ENCODE assay signal across 18 mouse cellular contexts in genomic region chr16:12938563-12938962, GRCm38 (mm10).
DNase-seq lines count a peak whose midpoint lies in the region; ATAC-seq and TF ChIP-seq lines count a peak whose summit lies in the region.
"Had no signal": no experiment of that assay in that cellular context is flagged by ENCODE, and none has a peak within 500 bp of the region (broad histone marks: within the 10 kb centered on the region; RNA-seq: fewer than 3 reads in every experiment).

No protein-coding gene starts in this region.

- H3K9ac ChIP-seq in kidney, embryonic 14.5 days (ENCODE audit: low read depth, low read length) = no peak overlapping the region
- no peak overlapping the region for H3K9ac ChIP-seq in lung, postnatal 0 days (replicated peaks; ENCODE audit: low read depth)
- H3K9ac ChIP-seq in ES-E14 (ENCODE audit: insufficient read depth, low read depth, low read length, poor library complexity, severe bottlenecking) = no peak overlapping the region
- H3K9ac ChIP-seq: kidney, embryonic 15.5 days had no signal

- H3K4me2 ChIP-seq in kidney, embryonic 14.5 days (replicated peaks; ENCODE audit: low read depth, low read length) = no peak overlapping the region
- no peak overlapping the region for H3K4me2 ChIP-seq in lung, postnatal 0 days (replicated peaks; ENCODE audit: low read depth, low read length)
- H3K4me2 ChIP-seq: kidney, embryonic 15.5 days had no signal

- in situ Hi-C loops in ES-E14 (cut with MboI; ENCODE audit: low sequenced_read_pairs in 2 of 2, unreplicated experiment in 2 of 2) = no loop called here

- TF ChIP-seq EP300 in lung, postnatal 0 days (IDR thresholded peaks at IDR 0.05) = no peak

- ATAC-seq in kidney, embryonic 14.5 days (ENCODE audit: low FRiP score, low TSS enrichment) = no peak
- ATAC-seq in lung, postnatal 0 days = no peak

- no peak overlapping the region for H3K27ac ChIP-seq in kidney, adult 2 months (ENCODE audit: insufficient read depth, low read depth, low read length)
- no peak overlapping the region for H3K27ac ChIP-seq in kidney, embryonic 14.5 days (ENCODE audit: low read depth, low read length)
- H3K27ac ChIP-seq in lung, postnatal 0 days (ENCODE audit: low read length) = no peak overlapping the region
- no peak overlapping the region for H3K27ac ChIP-seq in ES-E14 (ENCODE audit: insufficient read depth, low read depth, low read length, poor library complexity, severe bottlenecking)
- no peak overlapping the region for H3K27ac ChIP-seq in cortical plate, adult 2 months (ENCODE audit: insufficient read depth, low read length)
- H3K27ac ChIP-seq: forebrain, embryonic 10.5 days; kidney, embryonic 15.5 days had no signal

- WGBS in kidney, adult 2 months = 85% methylated on average over 2 of the region's 2 CpGs
- 87% methylated on average over 2 of the region's 2 CpGs for WGBS in kidney, embryonic 14.5 days
- WGBS in lung, postnatal 0 days = 86% methylated on average over 2 of the region's 2 CpGs

- H3K4me1 ChIP-seq in kidney, adult 2 months (ENCODE audit: control insufficient read depth, insufficient read depth, low read length) = no peaks in the 10 kb centered on the region
- no peaks in the 10 kb centered on the region for H3K4me1 ChIP-seq in kidney, embryonic 14.5 days (ENCODE audit: control insufficient read depth, insufficient read depth, low read length)
- H3K4me1 ChIP-seq in lung, postnatal 0 days (ENCODE audit: insufficient read depth, low read depth, low read length) = no peaks in the 10 kb centered on the region
- no peaks in the 10 kb centered on the region for H3K4me1 ChIP-seq in ES-E14 (ENCODE audit: control insufficient read depth in 2 of 2, insufficient read depth in 2 of 2, low read length in 2 of 2, poor library complexity in 1 of 2)
- no peaks in the 10 kb centered on the region for H3K4me1 ChIP-seq in cortical plate, adult 2 months (ENCODE audit: control insufficient read depth, insufficient read depth, low read length)
- H3K4me1 ChIP-seq: forebrain, embryonic 10.5 days; kidney, embryonic 15.5 days had no signal

- no peak overlapping the region for H3K4me3 ChIP-seq in kidney, adult 2 months (ENCODE audit: insufficient read depth, low read depth, low read length)
- no peak overlapping the region for H3K4me3 ChIP-seq in kidney, embryonic 14.5 days (ENCODE audit: low read length)
- no peak overlapping the region for H3K4me3 ChIP-seq in lung, postnatal 0 days (ENCODE audit: low read depth, low read length)
- no peak overlapping the region for H3K4me3 ChIP-seq in ES-E14 (ENCODE audit: insufficient read depth in 1 of 2, low read depth in 1 of 2, low read length in 2 of 2, poor library complexity in 1 of 2, severe bottlenecking in 1 of 2)
- H3K4me3 ChIP-seq in cortical plate, adult 2 months (ENCODE audit: insufficient read depth, low read length) = no peak overlapping the region
- H3K4me3 ChIP-seq: forebrain, embryonic 10.5 days; kidney, embryonic 15.5 days had no signal

- H3K27me3 ChIP-seq in kidney, adult 2 months (replicated peaks; ENCODE audit: control insufficient read depth, insufficient read depth, low read length) = no peaks in the 10 kb centered on the region
- no peaks in the 10 kb centered on the region for H3K27me3 ChIP-seq in kidney, embryonic 14.5 days (ENCODE audit: control insufficient read depth, insufficient read depth, low read length)
- H3K27me3 ChIP-seq in lung, postnatal 0 days (replicated peaks; ENCODE audit: insufficient read depth, low read length) = no peaks in the 10 kb centered on the region
- H3K27me3 ChIP-seq: kidney, embryonic 15.5 days had no signal

- H3K36me3 ChIP-seq in kidney, adult 2 months (ENCODE audit: control insufficient read depth, insufficient read depth, low read length) = no peaks in the 10 kb centered on the region
- H3K36me3 ChIP-seq in kidney, embryonic 14.5 days (ENCODE audit: control insufficient read depth, insufficient read depth, low read length) = no peaks in the 10 kb centered on the region
- H3K36me3 ChIP-seq in lung, postnatal 0 days (ENCODE audit: insufficient read depth, low read length) = no peaks in the 10 kb centered on the region
- H3K36me3 ChIP-seq in ES-E14 (ENCODE audit: control insufficient read depth, insufficient read depth, low read length, poor library complexity, severe bottlenecking) = no peaks in the 10 kb centered on the region
- H3K36me3 ChIP-seq: forebrain, embryonic 10.5 days; G1E; kidney, embryonic 15.5 days had no signal

- TF ChIP-seq POLR2A in kidney, adult 2 months (IDR thresholded peaks at IDR 0.05; ENCODE audit: low read depth, low read length) = no peak
- no peak for TF ChIP-seq POLR2A in cortical plate, adult 2 months (IDR thresholded peaks at IDR 0.05; ENCODE audit: extremely low read depth, insufficient read depth, low read length)

- peak; percentile 33; the same call in 1 of the 2 replicates for TF ChIP-seq CTCF in kidney, adult 2 months (conservative IDR thresholded peaks at IDR 0.05; ENCODE audit: insufficient read depth, insufficient read length, low read depth, low read length)
- peak; percentile 36 for TF ChIP-seq CTCF in lung, postnatal 0 days (IDR thresholded peaks at IDR 0.05)
- 0 out of 2 replicates have a peak, but pooled peaks have one; percentile 4 for TF ChIP-seq CTCF in cortical plate, adult 2 months (IDR thresholded peaks at IDR 0.05; ENCODE audit: extremely low read depth, insufficient read depth, low read length)

- no peak for DNase-seq in kidney, adult 2 months
- no peak for DNase-seq in lung, postnatal 0 days (ENCODE audit: low spot score)
- DNase-seq in lung, postnatal 25 days (ENCODE audit: low spot score) = no peak
- DNase-seq in ES-E14 (ENCODE audit: low read depth, low spot score) = no peak
- no peak for DNase-seq in cerebellum, adult 11 months
- DNase-seq in B cell, adult 2 months = no peak
- DNase-seq: adrenal gland, adult 8-10 months; cerebellum, adult 2 months; lung, adult 18-20 months; midbrain, embryonic 14.5 days; right cerebral cortex, adult 18-20 months; spleen, adult 18-20 months; thymus, adult 2 months had no signal

- H3K9me3 ChIP-seq in kidney, embryonic 14.5 days (ENCODE audit: control insufficient read depth, low read length) = no peaks in the 10 kb centered on the region
- H3K9me3 ChIP-seq in lung, postnatal 0 days (ENCODE audit: low read length) = no peaks in the 10 kb centered on the region
- H3K9me3 ChIP-seq in ES-E14 (ENCODE audit: control insufficient read depth, insufficient read depth, low read depth, low read length) = no peaks in the 10 kb centered on the region
- H3K9me3 ChIP-seq: forebrain, embryonic 10.5 days; G1E; kidney, embryonic 15.5 days had no signal

TF ChIP-seq in ES-E14, 5 proteins besides CTCF, POLR2A, EP300 and RAD21:
- TF ChIP-seq ZC3H11A (IDR thresholded peaks at IDR 0.05; ENCODE audit: borderline replicate concordance, low read depth, low read length) (peak; percentile 62; the same call in 1 of the 2 replicates), HCFC1 (IDR thresholded peaks at IDR 0.05; ENCODE audit: borderline replicate concordance, insufficient read depth, low read length) (no peak)
